Mouse (Mus musculus) cerebellum, postnatal 4 days (tissue): Measurements from ENCODE around the gene Ube4a.
"Not testable (repeated sequence)": the region's sequence is repeated elsewhere in the genome, so short reads cannot be mapped to it uniquely, and the experiment has no call there.

Experiments used
- DNase-seq, 2 experiments: peaks; one replicate each; pipeline ENCODE4 v3.0.0; 2022; ENCODE audit warnings: low spot score in 2 of 2, mixed read lengths in 1 of 2

The Ube4a gene

DNA sequence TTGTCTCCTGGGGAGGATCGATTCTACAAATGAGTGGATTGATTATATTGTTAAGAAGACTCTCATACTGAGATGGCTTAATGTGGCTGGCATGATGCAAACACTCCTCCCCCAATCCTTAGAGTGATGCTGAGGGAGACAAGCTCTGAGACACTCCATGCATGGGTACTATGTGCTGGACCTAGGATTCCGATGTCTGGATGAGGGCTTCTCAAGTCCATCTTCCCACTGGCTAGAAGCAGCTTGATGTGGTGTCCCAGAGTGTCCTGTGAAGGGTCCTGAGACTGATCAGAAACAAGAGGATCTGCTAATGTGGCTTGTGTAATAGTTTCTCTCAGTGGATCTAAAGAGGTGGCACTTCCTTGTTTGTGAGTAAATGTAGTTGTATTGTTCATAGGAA is 15.7 kb upstream of the Ube4a start:
- no peak for DNase-seq

DNA sequence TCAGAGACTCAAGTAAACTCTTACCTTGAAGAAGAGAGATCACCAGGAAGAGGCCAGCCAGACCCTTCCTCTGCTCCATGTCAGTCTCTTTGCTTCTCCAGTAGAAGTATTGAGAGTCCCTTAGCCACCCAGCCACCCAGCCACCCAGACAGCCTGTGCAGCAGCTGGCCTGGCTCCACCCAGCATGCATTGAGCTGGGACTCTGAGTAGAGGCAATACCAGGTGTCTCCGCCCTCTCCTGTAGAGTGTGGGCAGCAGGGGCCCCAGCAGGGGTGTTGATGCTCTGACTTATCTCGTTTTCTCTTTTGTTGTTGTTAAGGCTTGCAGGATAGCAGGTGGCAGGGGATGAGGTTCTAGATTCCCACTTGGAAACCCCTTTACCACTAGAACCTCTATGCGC is 14.8 kb upstream of the Ube4a start, which contains the start of gene Cd3g:
Gene Cd3g (minus strand): TSS at position 190 of the 400 bp plus-strand sequence.
- no peak for DNase-seq

GRCm38 (mm10) chr9:44979806-44980205 is 14.4 kb upstream of the Ube4a start:
- no peak for DNase-seq

DNA sequence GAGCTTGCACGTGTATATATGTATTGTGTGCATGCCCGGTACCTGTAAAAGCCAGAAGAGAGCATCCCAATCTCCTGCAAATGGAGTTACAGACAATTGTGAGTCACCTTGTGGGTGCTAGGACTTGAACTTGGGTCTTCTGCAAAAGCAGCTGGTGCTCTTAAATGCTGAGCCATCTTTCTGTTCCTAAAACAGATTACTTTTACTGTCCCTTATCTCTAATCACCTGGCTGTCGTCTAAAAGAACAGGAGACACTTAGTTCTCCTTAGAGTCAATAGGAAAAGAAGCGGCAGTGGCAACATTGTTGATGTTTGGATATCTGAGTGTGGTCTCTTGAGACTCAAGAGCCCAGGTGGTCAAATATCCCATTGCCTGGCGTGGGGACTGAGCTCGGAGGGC is 12.4 kb upstream of the Ube4a start:
- no peak for DNase-seq

GRCm38 (mm10) chr9:44969450-44969849 is 4.0 kb upstream of the Ube4a start:
- no peak for DNase-seq

- DNase-seq, result not testable (repeated sequence)
Measured at GRCm38 (mm10) chr9:44967763-44968162, 2.4 kb upstream of the Ube4a start.

GRCm38 (mm10) chr9:44966815-44967242 is 1.4 kb upstream of the Ube4a start:
- peak; percentile 38 to 61 for DNase-seq

- no peak for DNase-seq
Measured at GRCm38 (mm10) chr9:44965833-44966466, 550 bp upstream of the Ube4a start.

DNA sequence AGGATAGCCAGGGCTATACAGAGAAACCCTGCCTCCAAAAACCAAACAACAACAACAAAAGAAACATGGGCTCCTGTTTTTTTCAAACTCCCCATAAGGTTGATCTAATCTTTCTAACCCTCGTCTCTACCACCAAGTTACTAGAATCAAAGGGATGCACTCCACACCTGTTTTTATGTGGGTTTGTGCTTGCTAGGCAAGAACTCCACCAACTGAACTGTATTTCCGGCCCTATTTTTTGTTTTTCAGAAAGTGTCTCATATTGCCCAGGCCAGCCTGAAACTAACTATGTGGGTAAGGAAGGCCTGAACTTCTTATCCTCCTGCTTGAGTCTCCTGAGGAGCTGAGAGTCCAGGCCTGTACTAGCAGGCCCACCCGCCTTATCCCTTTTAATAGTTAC is 11.0 kb downstream of the Ube4a start:
- no peak for DNase-seq

GRCm38 (mm10) chr9:44947836-44948235 is 17.6 kb downstream of the Ube4a start:
- DNase-seq, result no peak

GRCm38 (mm10) chr9:44946185-44946695 is 19.2 kb downstream of the Ube4a start:
- no peak for DNase-seq

- DNase-seq, result no peak
Measured at GRCm38 (mm10) chr9:44942421-44942820, 23.0 kb downstream of the Ube4a start.

DNA sequence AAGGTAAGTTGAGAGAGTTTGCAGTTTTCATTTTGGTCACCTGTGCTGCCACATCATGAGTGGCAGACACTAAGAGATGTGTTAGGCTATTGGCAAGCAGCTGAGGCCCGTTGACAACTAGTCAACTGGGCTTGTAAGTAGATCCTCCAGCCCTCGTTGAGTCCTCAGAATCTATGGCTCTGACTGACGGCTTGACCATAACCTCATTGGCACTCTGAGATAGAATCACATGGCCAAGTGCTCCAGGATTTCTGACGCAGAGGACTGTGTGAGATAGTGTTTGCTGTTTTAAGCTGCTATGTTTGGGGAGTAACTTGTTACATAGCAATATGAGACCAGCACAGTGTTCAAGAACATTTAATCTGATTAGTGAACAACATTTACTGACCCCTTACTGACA is 23.6 kb downstream of the Ube4a start:
- DNase-seq, result no peak

DNA sequence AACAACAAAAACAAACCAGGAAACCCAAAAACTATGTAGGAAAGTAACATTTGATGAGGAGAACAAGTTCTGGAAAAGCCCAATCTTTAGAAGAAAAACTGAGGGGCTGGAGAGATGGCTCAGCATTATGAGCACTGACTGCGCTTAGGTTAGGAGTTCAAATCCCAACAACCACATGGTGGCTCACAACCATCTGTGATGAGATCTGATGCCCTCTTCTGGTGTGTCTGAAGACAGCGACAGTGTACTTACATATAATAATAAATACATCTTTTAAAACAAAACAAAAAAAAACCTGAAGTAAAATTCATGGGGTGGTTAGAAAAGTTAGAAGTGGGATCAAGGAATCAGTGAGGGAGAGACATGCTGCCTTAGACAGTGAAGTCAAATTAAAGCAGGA is 43.9 kb downstream of the Ube4a start:
- no peak for DNase-seq

- DNase-seq, result no peak
Measured at GRCm38 (mm10) chr9:44921123-44921468, 44.3 kb downstream of the Ube4a start.

DNA sequence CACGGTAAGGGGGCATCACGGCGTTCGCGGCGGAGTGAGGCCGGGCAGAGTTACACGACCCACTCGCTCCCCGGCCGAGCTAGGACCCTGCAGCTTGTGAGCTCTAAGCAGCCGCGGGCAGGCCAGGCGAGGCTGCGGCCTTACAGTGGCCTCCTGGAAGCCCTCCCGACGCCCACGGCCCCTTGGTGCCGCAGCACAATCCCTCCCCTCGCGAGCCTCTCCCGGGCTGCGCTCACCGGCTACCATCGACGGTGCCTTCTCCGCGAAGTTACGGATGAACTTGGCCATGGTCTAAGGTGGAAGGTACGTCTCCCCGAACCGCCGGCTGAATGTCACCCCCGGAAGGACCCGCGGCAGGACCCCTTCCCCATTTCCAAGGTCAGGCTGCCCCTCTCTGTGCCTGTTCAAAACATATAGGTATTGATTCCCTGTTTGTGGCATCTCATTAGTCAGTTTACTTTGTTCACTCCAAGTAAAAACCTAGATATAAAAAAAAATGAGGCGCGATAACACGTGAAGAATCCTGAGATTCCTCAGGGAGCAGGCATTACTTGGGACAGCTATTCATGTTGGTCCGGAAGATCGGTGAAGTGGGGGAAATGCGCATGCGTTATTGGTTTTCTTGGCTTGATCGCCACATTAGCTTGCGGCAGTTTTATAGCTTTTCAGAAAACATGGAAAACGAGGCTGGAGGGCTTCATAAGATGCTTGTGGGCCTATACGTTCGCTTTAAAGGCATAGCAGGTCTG is 44.9 kb downstream of the Ube4a start, which contains the start of gene Atp5l:
Gene Atp5l (minus strand): TSS at position 369 of the 749 bp plus-strand sequence.
- DNase-seq, result peak; percentile 41 to 75

DNA sequence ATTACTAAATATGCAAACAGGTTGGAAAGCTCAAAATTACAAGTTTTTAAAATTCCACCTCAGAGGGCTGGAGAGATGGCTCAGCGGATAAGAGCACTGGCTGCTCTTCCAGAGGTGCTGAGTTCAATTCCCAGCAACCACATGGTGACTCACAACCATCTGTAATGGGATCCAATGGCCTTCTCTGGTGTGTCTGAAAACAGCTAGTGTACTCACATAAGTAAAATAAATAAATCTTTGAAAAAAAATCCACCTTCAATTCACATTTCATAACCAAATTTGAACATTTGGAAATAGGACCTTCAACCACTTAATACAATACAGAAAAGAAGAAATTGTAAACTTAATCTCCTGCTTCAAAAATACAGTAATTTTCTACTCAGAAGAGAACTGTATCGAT is 45.8 kb downstream of the Ube4a start:
- no peak for DNase-seq

DNA sequence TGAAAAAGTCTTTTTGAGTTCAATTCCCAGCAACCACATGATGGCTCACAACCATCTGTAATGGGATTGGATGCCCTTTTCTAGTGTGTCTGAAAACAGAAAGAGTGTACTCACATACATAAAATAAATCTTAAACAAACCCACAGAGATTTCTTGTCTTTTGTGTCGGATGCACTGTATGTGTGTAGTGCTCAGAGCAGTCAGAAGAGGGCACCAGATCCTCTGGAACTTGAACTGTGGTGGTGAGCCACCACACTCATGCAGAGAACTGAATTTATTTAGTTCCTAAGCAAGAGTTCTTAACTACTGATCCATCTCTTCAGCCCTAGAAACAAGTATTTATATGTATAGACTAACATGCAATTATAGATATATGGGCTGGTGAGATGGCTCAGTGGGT is 49.2 kb downstream of the Ube4a start:
- peak in 1 of 2 experiments; percentile 24 for DNase-seq

DNA sequence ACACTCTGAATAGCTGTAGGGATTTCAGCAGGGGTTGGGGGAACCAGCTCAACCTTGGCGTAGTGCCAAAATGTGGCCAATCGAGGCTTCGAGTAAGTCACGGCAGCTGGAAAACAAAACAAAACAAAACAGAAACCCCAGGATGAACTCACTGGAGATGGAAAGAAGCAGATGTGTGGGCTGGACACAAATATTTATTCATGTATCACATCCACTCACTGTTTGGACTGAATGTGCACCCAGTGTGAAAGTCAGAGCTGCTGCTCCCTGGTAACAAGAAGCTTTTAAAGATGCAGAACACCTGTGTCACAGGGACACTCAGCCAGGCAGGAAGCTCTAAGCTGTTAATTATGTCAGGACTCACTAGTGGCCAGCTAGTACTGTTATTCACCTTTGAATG is 50.7 kb downstream of the Ube4a start:
- DNase-seq, result no peak

GRCm38 (mm10) chr9:44911365-44911764 is 54.0 kb downstream of the Ube4a start:
- no peak for DNase-seq

DNA sequence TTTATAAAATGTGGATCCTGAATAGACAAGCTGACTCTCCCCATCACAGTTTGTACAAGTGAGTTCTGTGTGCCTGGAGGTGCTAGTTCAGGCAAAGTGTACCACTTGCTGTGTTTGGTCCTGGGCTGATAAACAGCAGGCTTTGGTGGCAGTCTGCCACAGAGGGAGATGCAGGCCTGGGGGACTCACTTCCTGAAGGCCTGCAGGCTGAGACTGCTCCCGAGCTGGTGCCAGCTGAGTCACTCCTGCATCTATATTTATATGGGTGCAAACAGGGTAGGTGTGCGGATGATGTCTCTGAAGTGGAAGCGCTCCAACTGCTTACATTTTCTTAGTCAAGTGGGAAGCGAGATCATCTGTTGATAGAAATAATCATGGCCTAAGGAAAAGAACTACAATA is 59.8 kb downstream of the Ube4a start:
- DNase-seq, result no peak

DNA sequence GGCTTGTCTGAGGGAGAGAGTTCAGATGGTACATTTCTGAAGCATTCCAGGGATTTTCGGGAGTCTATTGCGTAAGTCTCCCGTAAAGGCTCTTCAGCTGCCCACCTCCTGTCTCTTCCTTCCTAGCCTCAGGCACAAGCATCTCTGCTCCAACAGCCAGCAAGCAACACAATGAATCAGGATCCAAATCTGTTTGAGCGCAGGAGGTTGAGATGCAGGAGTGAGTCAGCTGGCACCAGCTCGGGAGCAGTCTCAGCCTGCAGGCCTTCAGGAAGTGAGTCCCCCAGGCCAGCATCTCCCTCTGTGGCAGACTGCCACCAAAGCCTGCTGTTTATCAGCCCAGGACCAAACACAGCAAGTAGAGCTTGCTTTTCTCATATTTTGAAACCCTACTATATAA is 60.4 kb downstream of the Ube4a start:
- DNase-seq, result peak in 1 of 2 experiments; percentile 10

GRCm38 (mm10) chr9:44903856-44904255 is 61.5 kb downstream of the Ube4a start:
- DNase-seq, result no peak
